Mouse (Mus musculus) adrenal gland, adult 8-10 months (tissue): ENCODE results near the gene Gm20503. TPM values are rescaled to one million over a fixed set of nuclear protein-coding genes. Genes with fewer than 3 reads are reported as not detected.

Source experiments
- total RNA-seq, 4 experiments: library from RNA; stranded (reverse); gene quantifications; 2 replicates each; pipeline ENCODE4 v1.2.4; 2022

The Gm20503 gene
- total RNA-seq, 4 experiments from 2014 or later, result 2.7 to 8.3 (median 6.3) TPM; not detected in 1

Other genes starting within 250 kb of the Gm20503 start
- gene Olfr267, start 215.5 kb upstream of the Gm20503 start, total RNA-seq, result under 1 TPM in 3 of 4 experiments, not detected in 1; 0.23 to 0.77 (median 0.31) TPM
- gene Ecpas, start 90.5 kb upstream of the Gm20503 start, total RNA-seq, result 100 to 1,000 TPM; 142 to 177 (median 168) TPM
- 10 to 100 TPM in 2 of 4 experiments, 1 to 10 TPM in 2; 4.3 to 11.6 (median 8.5) TPM for gene Zkscan16, start 59.6 kb upstream of the Gm20503 start, total RNA-seq
- 10 to 100 TPM; 18.0 to 54.4 (median 29.9) TPM for gene Ptgr1, start 16.1 kb upstream of the Gm20503 start, total RNA-seq
- gene Dnajc25, start 8.1 kb upstream of the Gm20503 start, total RNA-seq, result 10 to 100 TPM; 13.1 to 19.6 (median 15.3) TPM
- gene Gng10, start 31.9 kb downstream of the Gm20503 start, total RNA-seq, result 10 to 100 TPM; 22.4 to 39.2 (median 34.3) TPM
- under 1 TPM in 2 of 4 experiments, not detected in 2; 0.25 to 0.27 TPM for gene AI481877, start 135.8 kb downstream of the Gm20503 start, total RNA-seq
- 10 to 100 TPM; 34.6 to 58.9 (median 48.2) TPM for gene Ugcg, start 186.0 kb downstream of the Gm20503 start, total RNA-seq